Mouse (Mus musculus) brain, embryonic 14.5 days (tissue): Measurements from ENCODE around the gene Stxbp4.

ENCODE experiments used
- CTCF ChIP-seq: fragments of 200-500 bp; IDR thresholded peaks from 2 replicates; pipeline ENCODE4 v1.5.1; 2012; ENCODE audit warnings: inconsistent platforms, mild to moderate bottlenecking, moderate library complexity, borderline replicate concordance; ENCODE audit not compliant: insufficient read depth, insufficient read length; ENCODE audit errors: extremely low read depth
- POLR2A ChIP-seq: fragments of 200-500 bp; IDR thresholded peaks from 2 replicates; pipeline ENCODE4 v1.6.1; 2012; ENCODE audit warnings: mild to moderate bottlenecking, inconsistent platforms, borderline replicate concordance; ENCODE audit not compliant: poor library complexity, insufficient read depth, insufficient read length, severe bottlenecking; ENCODE audit errors: extremely low read depth

GRCm38 (mm10) chr11:90667325-90667724, 29.4 kb upstream of the Stxbp4 start:
- TF ChIP-seq CTCF (no peak), POLR2A (no peak)
